Mouse (Mus musculus): ENCODE results near the gene Rap1a. TPM values are rescaled to one million over a fixed set of nuclear protein-coding genes. Genes with fewer than 3 reads are reported as not detected.

The Rap1a gene
- total RNA-seq, 2 experiments from 2014 or later, result 80.5 to 96.2 TPM

DNA sequence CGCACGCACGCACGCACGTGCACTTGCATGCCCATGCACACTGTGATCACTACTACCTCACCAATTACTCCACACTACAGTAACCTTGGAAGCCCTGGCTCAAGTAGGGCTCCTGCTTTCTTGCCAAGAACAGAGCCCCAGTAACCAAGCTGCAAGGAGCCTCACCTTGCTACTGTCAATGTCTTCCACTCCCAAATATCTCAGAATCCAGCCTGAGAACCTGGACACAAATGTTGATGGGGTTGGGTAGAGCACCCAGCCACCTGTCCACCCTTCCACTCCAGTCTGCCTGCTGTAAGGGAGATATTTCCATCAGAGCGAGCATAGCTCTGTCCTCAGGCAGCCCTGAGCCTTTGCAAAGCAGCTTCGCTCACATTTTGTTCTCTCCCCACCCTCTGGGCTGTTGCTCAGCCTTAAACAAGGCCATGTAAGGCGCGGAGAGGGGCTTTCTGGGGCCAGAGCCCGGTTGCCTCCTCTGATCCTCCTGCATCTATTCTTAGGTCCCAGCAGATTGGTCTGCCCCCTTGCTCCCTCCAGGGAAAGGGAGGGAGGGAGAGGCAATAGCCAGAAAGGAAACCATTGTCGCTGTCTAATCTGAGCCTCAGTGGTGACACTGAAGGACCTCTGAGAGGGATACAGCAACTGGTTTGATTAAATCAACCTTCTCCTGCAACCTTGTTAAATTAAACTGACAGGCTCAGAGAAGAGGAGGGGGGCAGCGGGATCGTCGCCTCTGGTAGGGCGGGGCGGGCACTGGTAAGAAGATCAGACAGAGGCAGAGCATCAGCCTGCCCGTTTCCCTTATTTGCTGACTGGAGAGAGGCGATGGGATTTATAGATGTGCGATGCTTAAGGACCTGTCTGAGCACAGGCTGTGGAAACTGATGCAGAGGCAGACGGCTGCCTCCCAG is 105.4 kb downstream of the Rap1a start:
- DNase-seq (ENCODE audit: low spot score in 2 of 2), result no peak

DNA sequence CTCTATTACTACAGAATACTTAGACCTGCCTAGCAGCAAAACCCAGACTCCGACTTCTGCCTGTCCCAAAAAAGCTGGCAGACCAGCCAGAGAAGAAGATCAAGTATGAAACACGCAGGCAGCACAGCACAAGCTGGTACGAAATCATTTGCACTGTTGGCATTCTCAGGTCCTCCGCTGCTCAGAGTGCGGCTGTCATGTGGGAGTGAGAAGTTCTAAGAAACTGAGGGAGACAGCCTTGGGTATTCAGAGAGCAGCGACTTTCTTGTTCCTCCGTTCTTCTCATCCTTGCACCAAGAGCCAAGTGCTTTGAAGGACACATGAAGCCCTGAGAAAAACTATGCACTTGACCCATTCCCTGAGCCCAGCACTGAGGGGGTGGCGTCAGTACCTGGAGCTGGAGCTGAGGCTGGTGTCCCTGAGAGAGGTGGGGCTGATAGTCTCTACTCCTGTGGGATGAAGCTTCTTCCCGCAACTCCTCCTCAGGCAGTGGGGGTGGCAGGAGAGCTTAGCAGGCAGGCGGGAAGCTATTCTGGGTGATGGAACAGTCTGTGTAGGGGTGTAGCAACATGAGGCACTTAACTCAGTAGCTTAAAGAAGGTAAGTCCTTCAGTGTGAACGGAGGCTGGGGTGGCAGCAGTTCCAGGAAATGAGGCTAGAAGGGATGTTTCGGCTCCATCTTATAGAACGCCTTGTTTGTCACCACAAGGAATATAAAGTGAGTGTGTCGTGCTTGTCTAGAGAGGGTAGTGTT is 107.6 kb downstream of the Rap1a start:
- peak; percentile 72 to 82 for DNase-seq (ENCODE audit: low spot score in 2 of 2)

DNA sequence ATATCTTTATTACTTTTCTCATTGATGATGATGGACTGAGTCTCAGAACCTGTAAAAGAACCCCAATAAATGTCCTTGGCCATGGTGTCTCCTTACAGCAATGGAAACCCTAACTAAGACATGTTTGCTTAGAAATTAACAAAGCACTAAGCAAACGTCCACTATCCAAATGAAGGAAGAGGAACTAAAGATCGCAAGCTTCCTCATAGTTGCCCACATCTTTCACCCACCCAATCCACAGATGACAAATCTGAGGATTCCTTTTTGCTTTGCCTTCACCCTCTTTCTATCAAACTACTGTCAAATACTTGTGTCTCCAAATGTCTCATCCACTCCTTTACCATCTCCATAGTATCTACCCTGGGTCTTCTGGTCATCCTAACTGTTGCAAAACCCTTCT is 112.6 kb downstream of the Rap1a start:
- DNase-seq (ENCODE audit: low spot score in 2 of 2), result no peak

DNA sequence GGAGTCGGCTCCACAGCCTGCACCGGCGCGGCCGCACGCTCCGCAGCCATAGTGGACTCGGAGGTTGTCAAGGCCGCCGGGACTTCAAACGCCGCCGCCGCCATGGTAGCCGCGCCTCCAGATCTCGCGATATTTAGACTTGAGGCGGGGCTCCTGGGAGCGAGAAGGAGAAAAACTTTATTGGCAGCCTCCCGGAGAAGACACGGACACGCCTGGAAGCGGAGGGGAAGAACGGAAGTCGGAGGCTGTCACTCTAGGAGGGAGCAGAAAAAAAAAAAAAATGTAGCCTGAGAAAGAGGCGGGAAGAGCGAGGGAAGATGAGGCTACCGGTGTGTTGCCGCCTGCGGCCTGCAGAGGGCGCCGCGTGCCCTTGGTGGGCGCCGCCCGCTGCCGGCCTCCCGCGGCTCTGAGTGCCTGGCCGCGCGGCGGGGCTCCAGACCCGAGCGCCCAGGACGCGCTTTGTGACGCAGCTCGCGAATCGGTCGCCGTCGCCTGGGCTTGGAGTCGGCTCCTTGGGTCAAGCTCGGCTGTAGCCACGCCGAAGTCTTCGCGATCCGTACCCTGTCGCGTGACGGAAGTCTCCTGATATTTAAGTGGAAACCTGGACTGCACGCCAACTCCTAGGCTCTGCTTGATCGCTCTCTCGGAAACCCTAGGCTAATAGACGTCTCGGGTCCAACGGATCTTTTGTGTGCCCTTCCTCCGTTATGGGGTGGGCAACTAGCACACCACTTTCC is 113.6 kb downstream of the Rap1a start, which contains the start of gene Ddx20:
Gene Ddx20, minus strand, starts transcription at position 251 of the 737 bp plus-strand sequence.
- peak; percentile 92 to 94 for DNase-seq (ENCODE audit: low spot score in 2 of 2)

DNA sequence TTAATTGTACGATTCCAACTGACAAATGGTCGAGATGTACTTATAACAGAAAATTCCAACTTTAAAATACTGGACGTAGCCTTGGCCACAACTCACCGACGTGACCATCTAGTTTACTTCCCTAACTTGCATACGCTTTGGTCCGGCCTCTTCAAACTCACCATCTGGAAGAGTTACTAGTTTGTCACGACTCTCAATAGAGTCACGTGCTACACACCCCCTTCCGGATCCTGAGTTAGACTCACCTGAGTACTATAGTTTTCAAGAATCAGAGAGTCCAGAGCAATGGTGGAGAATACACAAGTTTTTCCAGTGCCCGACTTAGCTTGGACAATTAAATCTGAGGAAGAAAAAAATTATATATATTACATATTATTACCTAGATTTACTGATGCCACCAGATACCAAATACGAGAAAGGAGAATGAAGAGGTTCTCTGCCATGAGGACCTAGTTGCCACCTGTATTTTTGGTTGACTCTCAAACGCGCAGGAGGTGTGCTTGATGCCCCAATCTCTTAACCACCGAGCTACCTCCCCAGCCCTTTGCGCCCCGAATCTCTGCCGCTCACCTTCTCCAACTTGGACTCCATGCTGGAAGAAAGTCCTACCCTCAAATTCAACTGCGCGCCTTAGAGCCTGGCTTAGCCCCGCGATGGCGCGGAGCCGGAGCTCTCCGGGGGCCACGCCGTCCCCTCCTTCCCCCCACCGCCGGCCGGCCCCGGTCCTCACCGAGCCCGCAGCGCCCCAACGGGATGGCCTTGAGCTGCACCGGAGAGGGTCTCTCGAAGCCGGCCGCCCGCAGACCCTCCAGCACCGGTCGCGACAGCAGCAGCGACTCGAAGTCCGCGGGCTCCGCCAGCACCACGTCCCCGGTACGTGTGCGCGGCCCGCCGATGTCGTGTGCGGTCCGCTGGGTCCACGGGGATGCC is 114.5 kb downstream of the Rap1a start:
- DNase-seq (ENCODE audit: low spot score in 2 of 2), result no peak

DNA sequence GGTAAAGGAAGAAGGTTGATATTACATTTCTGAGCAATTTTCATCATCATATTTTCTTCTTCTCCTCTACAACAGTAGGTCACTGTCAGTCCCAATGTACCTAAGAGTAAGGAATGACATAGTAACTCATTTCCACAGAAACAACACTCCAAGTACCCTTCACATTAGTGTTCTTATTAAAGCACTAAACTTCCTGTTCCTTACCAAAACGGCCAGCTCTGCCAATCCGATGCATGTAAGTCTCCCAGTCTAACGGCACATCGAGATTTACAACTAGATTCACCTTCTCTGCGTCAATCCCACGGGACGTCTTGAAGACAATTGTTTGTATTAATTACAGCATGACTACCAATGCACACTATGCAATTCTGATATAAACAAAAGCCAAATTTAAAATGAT is 120.8 kb downstream of the Rap1a start:
- no peak for DNase-seq (ENCODE audit: low spot score in 2 of 2)

Other genes starting within 250 kb of the Rap1a start
- gene Ddx20, start 113.8 kb downstream of the Rap1a start, total RNA-seq (2021), result 10 to 100 TPM; 12.0 to 13.5 TPM
- gene Inka2, start 96.7 kb downstream of the Rap1a start, total RNA-seq (2021), result 10 to 100 TPM; 70.5 to 74.0 TPM
- gene Adora3, start 69.5 kb upstream of the Rap1a start, total RNA-seq (2021), result 1 to 10 TPM; 1.1 to 1.4 TPM
- under 1 TPM in 1 of 2 experiments, not detected in 1; 0.51 TPM for gene Tmigd3, start 69.6 kb upstream of the Rap1a start, total RNA-seq (2021)
- 1 to 10 TPM in 1 of 2 experiments, under 1 TPM in 1; 0.28 to 1.0 TPM for gene I830077J02Rik, start 131.3 kb upstream of the Rap1a start, total RNA-seq (2021)
- 10 to 100 TPM; 44.1 to 51.2 TPM for gene Wdr77, start 158.0 kb upstream of the Rap1a start, total RNA-seq (2021)
- 100 to 1,000 TPM; 250 to 254 TPM for gene Atp5f1, start 158.8 kb upstream of the Rap1a start, total RNA-seq (2021)
- 1 to 10 TPM; 2.0 to 2.7 TPM for gene Ovgp1, start 172.4 kb upstream of the Rap1a start, total RNA-seq (2021)
- gene Pifo, start 213.3 kb upstream of the Rap1a start, total RNA-seq (2021), result under 1 TPM in 1 of 2 experiments, not detected in 1; 0.84 TPM
- gene Chil5, start 231.5 kb upstream of the Rap1a start, total RNA-seq (2021), result not detected

All from layer of hippocampus, adult 18-20 months (tissue).